Mouse (Mus musculus) cerebellum, adult 2 months (tissue): ENCODE results near the gene Olfr883. TPM values are rescaled to one million over a fixed set of nuclear protein-coding genes. Genes with fewer than 3 reads are reported as not detected.

ENCODE experiments used
- DNase-seq, 2 experiments: peaks; one replicate each; pipeline ENCODE4 v3.0.0; 2021
- H3K27ac ChIP-seq: fragments of 200-500 bp; 2 replicates; pipeline ENCODE4 v1.5.1; 2012; ENCODE audit warnings: low read length, control low read depth, inconsistent platforms; ENCODE audit not compliant: insufficient read depth
- H3K27me3 ChIP-seq: fragments of 200-500 bp; 2 replicates; pipeline ENCODE4 v1.6.1; 2012; ENCODE audit warnings: inconsistent platforms, mild to moderate bottlenecking, low read length, moderate library complexity; ENCODE audit not compliant: control insufficient read depth, insufficient read depth
- H3K4me1 ChIP-seq: fragments of 200-500 bp; 2 replicates; pipeline ENCODE4 v1.6.1; 2011; ENCODE audit warnings: low read length; ENCODE audit not compliant: control insufficient read depth, insufficient read depth
- H3K4me3 ChIP-seq: fragments of 200-500 bp; replicated peaks from 2 replicates; pipeline ENCODE3; 2011; ENCODE audit warnings: mild to moderate bottlenecking, low read depth, low read length, control low read depth; ENCODE audit not compliant: insufficient read depth
- CTCF ChIP-seq: fragments of 200-500 bp; IDR thresholded peaks from 2 replicates; pipeline ENCODE4 v1.5.1; 2011; ENCODE audit warnings: low read depth, mild to moderate bottlenecking, control low read depth, low read length, moderate library complexity, borderline replicate concordance; ENCODE audit not compliant: insufficient read depth
- POLR2A ChIP-seq: fragments of 200-500 bp; IDR thresholded peaks from 2 replicates; pipeline ENCODE4 v1.6.1; 2011; ENCODE audit warnings: low read length, control low read depth, borderline replicate concordance; ENCODE audit not compliant: insufficient read depth
- WGBS: fragments of 180-500 bp; shearing (Covaris S2); methylation state at CpG from one replicate; pipeline ENCODE4 v1.1.7; 2018; 5-methylcytosine and 5-hydroxymethylcytosine counted together
- polyA plus RNA-seq: library from polyadenylated mRNA; depleted of rRNA; stranded (reverse); fragments of >200 nt; gene quantifications from 2 replicates; pipeline ENCODE4 v1.2.3, GENCODE M21; 2012; rRNA removed

Olfr883 gene
- polyA plus RNA-seq = not detected in 2 replicates

DNA sequence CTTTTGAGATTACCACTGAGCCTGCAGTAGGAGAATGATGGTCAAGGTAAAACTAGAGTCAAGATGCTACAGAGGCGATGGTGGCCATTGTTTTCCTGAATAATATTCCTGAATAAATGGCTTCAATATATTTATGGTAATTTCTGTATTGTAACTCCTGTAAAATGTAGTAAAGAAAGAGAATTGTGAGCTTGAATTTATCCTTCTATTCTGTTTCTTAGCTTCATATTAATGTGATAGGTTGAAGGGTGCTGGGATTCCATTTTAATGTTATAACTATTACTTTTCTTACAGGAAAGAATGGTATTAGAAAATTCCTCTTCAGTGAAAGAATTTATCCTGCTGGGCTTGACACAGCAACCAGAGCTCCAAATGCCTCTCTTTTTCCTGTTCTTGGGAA is at the start of gene Olfr883:
Olfr883 (plus strand) TSS at position 301 of the 400 bp plus-strand sequence.
- WGBS = 89% methylated on average over 1 of the region's 1 CpGs
- no peak for DNase-seq
- H3K4me3 ChIP-seq = no peak within 1 kb of the TSS
- TF ChIP-seq CTCF (no peak), POLR2A (no peak)
- no peaks in the 10 kb centered on the region for H3K27me3 ChIP-seq
- H3K27ac ChIP-seq = no peak within 1 kb of the TSS
- no peaks in the 10 kb centered on the region for H3K4me1 ChIP-seq

DNA sequence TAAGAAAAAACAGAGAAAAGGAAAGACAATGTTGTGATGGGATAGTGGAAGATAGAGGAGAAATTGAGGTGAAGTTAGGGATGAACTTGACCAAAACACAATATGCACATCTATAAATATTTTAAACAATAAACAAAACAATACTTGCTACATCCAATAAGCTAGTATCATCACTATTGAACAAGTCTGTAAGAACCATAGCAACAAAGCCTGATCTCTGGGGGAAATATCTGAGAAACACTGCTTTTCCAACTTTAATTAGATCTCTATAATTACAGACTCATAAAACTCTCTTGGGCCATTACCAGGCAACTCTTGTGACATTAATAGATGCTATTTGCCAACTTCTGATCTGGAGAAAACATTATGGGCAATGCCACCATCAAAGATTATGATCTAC is 34.1 kb upstream of the Olfr883 start, which contains the start of gene Olfr881:
Olfr881 (plus strand) TSS at position 301 of the 400 bp plus-strand sequence.
- Histone ChIP-seq H3K4me3 (no peak within 1 kb of the TSS), H3K4me1 (no peaks in the 10 kb centered on the region), H3K27me3 (no peaks in the 10 kb centered on the region), H3K27ac (no peak within 1 kb of the TSS)
- TF ChIP-seq CTCF (no peak), POLR2A (no peak)
- no peak for DNase-seq

DNA sequence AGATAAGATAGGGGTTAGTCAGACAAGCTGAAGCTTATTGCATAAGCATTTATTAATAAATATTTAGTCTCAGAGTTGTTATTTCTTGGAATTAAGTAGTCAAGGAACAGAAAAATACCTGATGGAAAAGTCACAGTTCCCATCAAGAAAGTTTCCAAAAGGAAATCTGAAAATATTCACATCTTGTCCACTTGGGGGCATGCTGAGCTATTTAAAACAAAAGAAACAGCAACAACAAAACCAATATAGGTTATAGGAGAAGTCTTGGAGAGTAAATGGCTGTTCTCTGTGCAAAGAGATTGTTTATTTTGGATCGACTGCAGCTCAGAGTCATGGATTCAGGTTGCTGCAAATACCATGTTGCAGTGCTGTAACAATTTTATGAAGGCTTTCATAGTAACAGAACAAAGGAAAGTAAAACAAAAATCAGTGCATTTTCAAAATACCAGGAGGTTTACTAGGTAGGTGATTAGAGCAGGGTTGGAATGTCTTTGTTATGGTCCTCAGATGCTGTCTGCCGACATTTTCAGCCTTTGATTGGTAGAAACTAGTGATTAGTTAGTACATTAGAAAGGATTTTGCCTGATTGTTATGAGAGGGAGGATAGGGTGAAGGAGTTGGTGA is 26.9 kb upstream of the Olfr883 start:
- H3K4me3 ChIP-seq = no peak overlapping the region
- no peaks in the 10 kb centered on the region for H3K27me3 ChIP-seq
- no peak for DNase-seq
- H3K4me1 ChIP-seq = no peaks in the 10 kb centered on the region
- H3K27ac ChIP-seq = no peak overlapping the region
- TF ChIP-seq POLR2A (no peak), CTCF (no peak)
- 60% methylated on average over 2 of the region's 2 CpGs for WGBS

DNA sequence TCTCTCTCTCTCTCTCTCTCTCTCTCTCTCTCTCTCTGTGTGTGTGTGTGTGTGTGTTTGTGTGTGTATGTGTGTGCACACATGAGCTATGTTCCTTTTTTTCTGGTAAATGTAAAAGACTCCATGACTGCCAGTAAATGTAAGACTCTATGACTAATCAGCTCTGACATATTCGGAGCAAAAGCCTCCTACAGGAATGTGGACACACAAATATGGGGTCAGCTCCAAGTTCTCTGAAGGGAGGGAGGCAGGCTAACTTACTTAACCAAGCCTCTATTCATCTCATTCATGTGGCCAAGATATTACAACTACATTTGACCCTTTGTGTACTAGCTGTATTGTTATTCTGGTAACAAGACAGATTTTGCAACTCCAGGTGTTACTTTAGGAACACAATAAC is 25.6 kb upstream of the Olfr883 start:
- Histone ChIP-seq H3K27me3 (no peaks in the 10 kb centered on the region), H3K4me1 (no peaks in the 10 kb centered on the region), H3K4me3 (no peak overlapping the region), H3K27ac (no peak overlapping the region)
- no peak for DNase-seq
- TF ChIP-seq CTCF (no peak), POLR2A (no peak)
- WGBS = 13% methylated on average over 1 of the region's 1 CpGs

DNA sequence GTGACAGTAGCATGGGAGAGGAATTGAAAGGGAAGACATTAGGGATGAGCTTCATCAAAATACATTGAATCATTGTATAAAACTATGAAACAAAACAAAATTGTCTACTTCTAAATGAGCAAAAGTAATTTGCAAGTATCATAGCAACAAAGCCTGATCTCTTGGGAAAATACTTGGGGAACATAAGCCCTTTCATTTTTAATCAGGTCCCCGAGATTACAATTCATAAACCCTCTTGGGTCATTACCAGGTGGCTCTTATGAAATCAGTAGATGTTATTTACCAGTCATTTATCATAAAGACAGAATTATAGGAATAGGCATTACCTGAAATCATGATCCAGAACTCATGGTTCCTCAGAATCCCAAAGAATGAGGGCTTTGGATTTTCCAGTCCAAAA is 20.6 kb downstream of the Olfr883 start, which contains the start of gene Olfr884:
Olfr884 (plus strand) TSS at position 301 of the 400 bp plus-strand sequence.
- Histone ChIP-seq H3K4me3 (no peak within 1 kb of the TSS), H3K27ac (no peak within 1 kb of the TSS), H3K27me3 (no peaks in the 10 kb centered on the region), H3K4me1 (no peaks in the 10 kb centered on the region)
- WGBS = 52% methylated on average over 1 of the region's 1 CpGs
- DNase-seq = no peak
- TF ChIP-seq CTCF (no peak), POLR2A (no peak)

DNA sequence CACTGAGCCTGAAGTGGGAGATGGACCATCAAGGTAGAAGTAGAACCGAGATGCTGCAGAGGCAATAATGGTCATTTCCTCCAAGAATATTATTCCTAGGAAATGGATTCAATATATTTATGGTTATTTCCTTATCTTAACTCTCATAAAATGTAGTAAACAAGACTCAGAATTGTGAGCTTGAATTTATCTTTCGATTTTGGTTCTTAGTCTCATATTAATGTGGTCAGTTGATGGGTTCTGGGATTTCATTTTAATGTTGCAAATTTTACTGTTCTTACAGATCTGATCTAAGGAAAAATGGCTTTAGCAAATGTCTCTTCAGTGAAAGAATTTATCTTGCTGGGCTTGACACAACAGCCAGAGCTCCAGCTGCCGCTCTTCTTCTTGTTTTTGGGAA is 35.4 kb downstream of the Olfr883 start, which contains the start of gene Olfr885:
Olfr885 (plus strand) TSS at position 301 of the 400 bp plus-strand sequence.
- H3K27ac ChIP-seq = no peak within 1 kb of the TSS
- no peak for TF ChIP-seq CTCF
- 91% methylated on average over 3 of the region's 3 CpGs for WGBS
- H3K4me1 ChIP-seq = no peaks in the 10 kb centered on the region
- no peak within 1 kb of the TSS for H3K4me3 ChIP-seq
- no peak for DNase-seq
- no peaks in the 10 kb centered on the region for H3K27me3 ChIP-seq

Other genes with a start within 250 kb of the Olfr883 start
- gene Olfr876, start 222.8 kb upstream of the Olfr883 start, polyA plus RNA-seq = not detected in 2 replicates
- gene Olfr877, start 171.5 kb upstream of the Olfr883 start, polyA plus RNA-seq = not detected in 2 replicates
- not detected in 2 replicates for gene Olfr145, start 129.1 kb upstream of the Olfr883 start, polyA plus RNA-seq
- gene Olfr878, start 108.0 kb upstream of the Olfr883 start, polyA plus RNA-seq = not detected in 2 replicates
- not detected in 2 replicates for gene Olfr881, start 34.0 kb upstream of the Olfr883 start, polyA plus RNA-seq
- not detected in 2 replicates for gene Olfr884, start 20.7 kb downstream of the Olfr883 start, polyA plus RNA-seq
- gene Olfr885, start 35.5 kb downstream of the Olfr883 start, polyA plus RNA-seq = not detected in 2 replicates
- not detected in 2 replicates for gene Olfr887, start 58.3 kb downstream of the Olfr883 start, polyA plus RNA-seq
- gene Olfr888, start 82.3 kb downstream of the Olfr883 start, polyA plus RNA-seq = not detected in 2 replicates
- not detected in 2 replicates for gene Olfr889, start 89.4 kb downstream of the Olfr883 start, polyA plus RNA-seq
- gene Olfr890, start 116.7 kb downstream of the Olfr883 start, polyA plus RNA-seq = not detected in 2 replicates
- gene Olfr891, start 155.0 kb downstream of the Olfr883 start, polyA plus RNA-seq = not detected in 2 replicates
- not detected in 2 replicates for gene Olfr893, start 182.6 kb downstream of the Olfr883 start, polyA plus RNA-seq
- gene Olfr894, start 192.2 kb downstream of the Olfr883 start, polyA plus RNA-seq = not detected in 2 replicates
- not detected in 2 replicates for gene Olfr143, start 227.0 kb downstream of the Olfr883 start, polyA plus RNA-seq
- not detected in 2 replicates for gene Olfr895, start 242.0 kb downstream of the Olfr883 start, polyA plus RNA-seq